Mouse (Mus musculus) hindlimb bud, embryonic 11.5 days (tissue): ENCODE data around the gene Mxi1.

Experiments used
- DNase-seq: peaks from one replicate; pipeline ENCODE4 v3.0.0-alpha.2; 2012; ENCODE audit warnings: low read depth, low spot score; ENCODE audit errors: extremely low spot score

Gene Mxi1

GRCm38 (mm10) chr19:53310348-53310747, at the start of gene Mxi1:
Gene Mxi1 (plus strand): TSS chr19:53310518.
- DNase-seq = no peak

GRCm38 (mm10) chr19:53260828-53261227, 49.5 kb upstream of the Mxi1 start:
- no peak for DNase-seq

- DNase-seq = no peak
Measured at GRCm38 (mm10) chr19:53262061-53262460, 48.3 kb upstream of the Mxi1 start.

GRCm38 (mm10) chr19:53263859-53264733, 46.2 kb upstream of the Mxi1 start:
- DNase-seq = no peak

GRCm38 (mm10) chr19:53264821-53265727, 45.2 kb upstream of the Mxi1 start:
- DNase-seq = no peak

GRCm38 (mm10) chr19:53267305-53267704, 43.0 kb upstream of the Mxi1 start:
- DNase-seq = no peak

- DNase-seq = no peak
Measured at GRCm38 (mm10) chr19:53273055-53273722, 37.1 kb upstream of the Mxi1 start.

GRCm38 (mm10) chr19:53273781-53274428, 36.4 kb upstream of the Mxi1 start:
- DNase-seq = no peak

- DNase-seq = no peak
Measured at GRCm38 (mm10) chr19:53275204-53275603, 35.1 kb upstream of the Mxi1 start.

- no peak for DNase-seq
Measured at GRCm38 (mm10) chr19:53276902-53277707, 33.2 kb upstream of the Mxi1 start.

- DNase-seq = no peak
Measured at GRCm38 (mm10) chr19:53278491-53279415, 31.6 kb upstream of the Mxi1 start.

- no peak for DNase-seq
Measured at GRCm38 (mm10) chr19:53280254-53280653, 30.1 kb upstream of the Mxi1 start.

- no peak for DNase-seq
Measured at GRCm38 (mm10) chr19:53282571-53282970, 27.7 kb upstream of the Mxi1 start.

GRCm38 (mm10) chr19:53283742-53284141, 26.6 kb upstream of the Mxi1 start:
- DNase-seq = no peak

GRCm38 (mm10) chr19:53284268-53285208, 25.8 kb upstream of the Mxi1 start:
- DNase-seq = no peak

- DNase-seq = no peak
Measured at GRCm38 (mm10) chr19:53296331-53297254, 13.7 kb upstream of the Mxi1 start.
